Mouse (Mus musculus): ENCODE data around the gene Sbk1.

GRCm38 (mm10) chr7:126285293-126286211 is 13.1 kb downstream of the Sbk1 start:
- TF ChIP-seq CTCF (IDR thresholded peaks at IDR 0.05; ENCODE audit: control insufficient read depth, insufficient read depth, low read length) = no peak
- peak; percentile 50; the same call in 1 of the 2 replicates for TF ChIP-seq POLR2A (IDR thresholded peaks at IDR 0.05; ENCODE audit: borderline replicate concordance, control insufficient read depth, low read depth, low read length)

All from bone marrow, adult 2 months (tissue).